Mouse (Mus musculus) hindbrain, embryonic 16.5 days (tissue): ENCODE data around the gene Gins1. TPM values are rescaled to one million over a fixed set of nuclear protein-coding genes. Genes with fewer than 3 reads are reported as not detected.
A peak's percentile ranks its signal among the peaks of the same experiment; 100 is the strongest.

Source experiments
- ATAC-seq: fragments of 200-750 bp; cut with Nextera tagmentation; 2 replicates; pipeline ENCODE4 v1.8.0; 2017; ENCODE audit warnings: moderate TSS enrichment, moderate library complexity
- H3K27ac ChIP-seq: fragments of 300-500 bp; sonication (generic); 2 replicates; pipeline ENCODE4 v1.5.1; 2014; ENCODE audit warnings: low read depth, mild to moderate bottlenecking, control low read depth, low read length, moderate library complexity
- H3K27me3 ChIP-seq: fragments of 300-500 bp; sonication (generic); replicated peaks from 2 replicates; pipeline ENCODE4 v1.6.1; 2014; ENCODE audit warnings: low read length; ENCODE audit not compliant: control insufficient read depth, insufficient read depth
- H3K36me3 ChIP-seq: fragments of 300-500 bp; sonication (generic); 2 replicates; pipeline ENCODE4 v1.6.1; 2014; ENCODE audit warnings: mild to moderate bottlenecking, low read length, moderate library complexity, mixed read lengths; ENCODE audit not compliant: control insufficient read depth, insufficient read depth
- H3K4me1 ChIP-seq: fragments of 300-500 bp; sonication (generic); 2 replicates; pipeline ENCODE4 v1.6.1; 2014; ENCODE audit warnings: low read depth, low read length; ENCODE audit not compliant: control insufficient read depth, insufficient read depth
- H3K4me2 ChIP-seq: fragments of 300-500 bp; sonication (generic); 2 replicates; pipeline ENCODE4 v1.6.1; 2014; ENCODE audit warnings: mild to moderate bottlenecking, low read length, control low read depth, moderate library complexity
- H3K4me3 ChIP-seq: fragments of 300-500 bp; sonication (generic); 2 replicates; pipeline ENCODE4 v1.5.1; 2014; ENCODE audit warnings: mild to moderate bottlenecking, low read length, control low read depth, moderate library complexity
- H3K9ac ChIP-seq: fragments of 300-500 bp; sonication (generic); 2 replicates; pipeline ENCODE4 v1.6.1; 2014; ENCODE audit warnings: low read depth, mild to moderate bottlenecking, control low read depth, low read length, moderate library complexity
- H3K9me3 ChIP-seq: fragments of 300-500 bp; sonication (generic); 2 replicates; pipeline ENCODE4 v1.6.1; 2014; ENCODE audit warnings: mild to moderate bottlenecking, low read length, moderate library complexity; ENCODE audit not compliant: control insufficient read depth
- WGBS: fragments of 180-500 bp; shearing (Covaris S2); extraction: QIAGEN DNeasy Blood & Tissue Kit; methylation state at CpG from one replicate; pipeline ENCODE4 v1.1.7; 2014; 5-methylcytosine and 5-hydroxymethylcytosine counted together
- polyA plus RNA-seq: library from polyadenylated mRNA; unstranded; fragments of >200 nt; fragmentation: Nextera tagmentation; extraction: Ambion mirVana; gene quantifications from 2 replicates; pipeline ENCODE4 v1.2.1, GENCODE M21; 2015

Gins1 gene
- polyA plus RNA-seq, 1 experiment from 2014 or later = 14.1 TPM

DNA sequence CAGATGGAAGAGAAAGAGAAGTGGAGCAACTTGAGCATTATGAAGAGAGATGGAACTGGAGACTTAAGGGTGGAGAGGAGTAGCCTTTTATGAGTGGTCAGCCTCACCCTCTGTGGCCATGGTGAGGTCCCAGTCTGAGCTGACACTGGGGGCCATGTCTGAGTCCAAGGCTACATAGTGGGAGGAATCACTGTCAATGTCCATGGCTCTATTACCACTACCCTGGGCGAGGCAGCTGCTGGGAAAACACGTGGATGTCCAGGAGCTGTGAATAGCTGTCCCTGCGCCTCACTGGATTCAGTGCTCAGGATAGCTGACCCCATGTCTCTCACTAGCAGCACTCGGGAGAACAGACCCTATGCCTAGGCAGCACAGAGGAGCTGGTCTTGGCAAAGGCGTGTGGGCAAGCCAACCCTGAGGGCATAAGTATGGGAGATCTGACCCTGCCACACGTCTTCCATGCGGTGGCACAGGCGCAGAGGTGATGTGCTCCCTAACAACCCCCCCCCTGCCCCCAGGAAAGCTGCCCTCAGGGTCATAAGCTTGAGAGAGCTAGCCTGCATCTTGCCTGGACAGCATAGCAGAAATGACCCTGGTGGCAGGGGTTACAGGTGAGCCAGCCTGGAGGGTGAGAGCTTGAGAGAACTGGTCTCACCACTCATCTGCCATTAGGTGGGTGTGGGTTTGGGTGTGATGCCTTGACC lies 21.0 kb upstream of the Gins1 start:
- 92% methylated on average over 8 of the region's 8 CpGs for WGBS
- Histone ChIP-seq H3K9me3 (no peaks in the 10 kb centered on the region), H3K27ac (no peak overlapping the region), H3K4me3 (no peak overlapping the region), H3K4me2 (no peak overlapping the region), H3K9ac (no peak overlapping the region), H3K4me1 (no peaks in the 10 kb centered on the region), H3K36me3 (no peaks in the 10 kb centered on the region), H3K27me3 (no peaks in the 10 kb centered on the region)
- peak; percentile 56 for ATAC-seq

DNA sequence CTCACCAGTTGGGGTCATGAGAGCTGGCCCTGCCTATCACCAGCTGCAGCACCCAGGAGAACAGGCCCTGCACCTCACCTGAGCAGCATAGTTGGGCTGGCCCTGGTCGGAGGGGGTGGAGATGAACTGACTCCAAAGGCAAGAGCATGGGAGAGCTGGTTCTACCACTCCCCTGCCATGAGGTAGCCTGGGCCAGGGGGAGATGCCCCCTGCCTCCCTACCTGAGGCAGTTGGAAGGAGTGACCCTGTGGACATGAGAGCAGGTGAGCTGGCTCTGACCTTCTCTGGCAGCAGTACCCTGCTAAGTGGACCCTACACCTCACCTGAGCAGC lies 20.5 kb upstream of the Gins1 start:
- Histone ChIP-seq H3K4me1 (no peaks in the 10 kb centered on the region), H3K4me3 (no peak overlapping the region), H3K9me3 (no peaks in the 10 kb centered on the region), H3K27me3 (no peaks in the 10 kb centered on the region), H3K36me3 (no peaks in the 10 kb centered on the region), H3K27ac (no peak overlapping the region), H3K9ac (no peak overlapping the region), H3K4me2 (no peak overlapping the region)
- ATAC-seq = 0 out of 2 replicates have a peak, but pooled peaks have one; percentile 27
- WGBS = 100% methylated on average over 1 of the region's 1 CpGs

DNA sequence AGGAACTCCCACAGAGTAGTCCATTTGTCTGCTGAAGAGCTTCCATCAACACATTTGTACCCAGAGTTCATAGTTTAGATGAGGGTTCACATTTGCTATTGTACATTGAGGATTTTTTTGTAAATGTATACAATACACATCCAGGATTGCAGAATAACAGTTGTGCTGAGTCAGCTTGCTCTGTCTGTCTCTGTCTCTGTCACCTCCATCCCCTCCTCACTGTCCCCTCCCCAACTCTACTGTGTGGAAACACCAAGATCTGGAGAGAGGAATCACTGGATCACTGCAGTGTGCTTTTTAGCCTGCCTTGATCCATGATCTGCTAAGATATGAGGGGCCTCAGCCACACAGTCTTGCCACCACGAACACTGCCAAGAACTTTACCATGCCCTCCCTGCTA lies 19.4 kb upstream of the Gins1 start:
- ATAC-seq = no peak
- Histone ChIP-seq H3K4me1 (no peaks in the 10 kb centered on the region), H3K36me3 (no peaks in the 10 kb centered on the region), H3K4me3 (no peak overlapping the region), H3K4me2 (no peak overlapping the region), H3K9me3 (no peaks in the 10 kb centered on the region), H3K9ac (no peak overlapping the region), H3K27me3 (no peaks in the 10 kb centered on the region), H3K27ac (no peak overlapping the region)
- 92% methylated on average over 1 of the region's 1 CpGs for WGBS

DNA sequence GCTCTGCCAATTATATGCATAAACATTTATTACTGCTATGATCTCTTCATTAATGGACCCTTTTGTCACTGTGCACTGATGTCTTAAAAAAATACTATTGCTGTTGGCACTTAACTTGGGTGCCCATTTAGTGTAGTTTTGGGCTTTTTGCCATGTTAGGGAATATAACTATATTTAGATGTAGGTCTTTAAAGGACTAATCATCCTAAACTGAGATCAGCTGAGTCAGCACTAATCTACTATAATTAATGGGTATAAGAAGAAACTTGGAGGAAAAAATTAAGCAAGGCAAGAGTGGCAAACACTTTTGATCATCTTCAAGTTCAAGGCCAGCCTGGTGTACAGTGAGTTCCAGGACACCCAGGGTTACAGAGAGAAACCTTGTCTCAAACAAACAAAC lies 18.9 kb upstream of the Gins1 start:
- H3K4me1 ChIP-seq = no peaks in the 10 kb centered on the region
- H3K9me3 ChIP-seq = no peaks in the 10 kb centered on the region
- no peaks in the 10 kb centered on the region for H3K27me3 ChIP-seq
- no peak overlapping the region for H3K27ac ChIP-seq
- no peak for ATAC-seq
- no peaks in the 10 kb centered on the region for H3K36me3 ChIP-seq
- H3K4me2 ChIP-seq = no peak overlapping the region
- H3K4me3 ChIP-seq = no peak overlapping the region
- H3K9ac ChIP-seq = no peak overlapping the region

DNA sequence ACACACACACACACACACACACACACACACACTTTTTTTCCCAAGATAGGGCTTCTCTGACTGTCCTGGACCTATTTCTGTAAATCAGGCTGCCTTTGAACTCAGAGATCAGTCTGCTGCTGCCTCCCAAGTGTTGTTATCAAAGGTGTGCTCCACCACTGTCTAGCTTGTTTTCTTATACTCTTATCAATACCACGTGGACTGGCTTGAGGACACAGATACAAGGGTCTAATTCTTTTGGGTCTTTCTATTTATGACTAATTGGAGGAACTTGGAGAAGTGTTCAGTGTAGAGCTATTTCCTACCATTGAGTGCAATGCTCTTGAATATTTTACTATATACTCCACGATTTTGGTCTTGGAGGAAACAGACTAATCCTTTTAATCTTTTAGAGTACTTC lies 17.8 kb upstream of the Gins1 start:
- Histone ChIP-seq H3K36me3 (no peaks in the 10 kb centered on the region), H3K4me3 (no peak overlapping the region), H3K4me2 (no peak overlapping the region), H3K4me1 (no peaks in the 10 kb centered on the region), H3K27ac (no peak overlapping the region), H3K9me3 (no peaks in the 10 kb centered on the region), H3K27me3 (no peaks in the 10 kb centered on the region), H3K9ac (no peak overlapping the region)
- no peak for ATAC-seq
- 91% methylated on average over 2 of the region's 2 CpGs for WGBS

DNA sequence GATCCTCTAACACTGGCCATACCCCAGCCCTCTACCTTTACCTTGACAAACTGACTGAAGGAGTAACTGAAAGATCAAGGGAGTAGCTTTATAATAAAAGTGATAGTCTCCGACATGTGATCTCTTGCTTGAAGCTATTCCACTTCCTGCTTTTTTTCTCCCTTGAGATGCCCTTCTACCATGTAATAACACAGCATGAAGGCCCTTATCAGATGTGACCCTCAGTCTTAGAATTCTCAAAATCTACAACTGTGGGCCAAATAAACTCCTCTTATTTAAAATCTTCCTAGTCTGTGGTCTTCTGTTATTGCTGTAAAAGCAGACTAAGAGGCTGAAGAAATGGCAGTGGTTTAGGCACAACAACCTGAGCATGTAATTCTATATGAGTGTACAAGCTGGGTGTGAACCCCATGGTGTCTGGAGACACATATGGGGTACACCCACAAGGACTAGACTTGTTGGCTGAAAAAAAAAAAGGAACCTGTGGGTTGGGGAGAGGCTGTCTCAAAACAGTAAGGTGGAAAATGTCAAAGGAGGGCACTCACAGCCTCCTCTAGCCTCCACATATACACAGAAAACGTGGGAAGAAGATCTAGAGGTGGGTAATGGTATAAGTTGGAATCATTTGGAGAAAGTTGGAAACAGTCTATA lies 10.5 kb upstream of the Gins1 start:
- Histone ChIP-seq H3K36me3 (no peaks in the 10 kb centered on the region), H3K4me3 (no peak overlapping the region), H3K4me1 (no peaks in the 10 kb centered on the region), H3K9ac (no peak overlapping the region), H3K27ac (no peak overlapping the region), H3K9me3 (no peaks in the 10 kb centered on the region), H3K4me2 (no peak overlapping the region), H3K27me3 (no peaks in the 10 kb centered on the region)
- WGBS = 88% methylated on average over 2 of the region's 2 CpGs
- ATAC-seq = no peak

DNA sequence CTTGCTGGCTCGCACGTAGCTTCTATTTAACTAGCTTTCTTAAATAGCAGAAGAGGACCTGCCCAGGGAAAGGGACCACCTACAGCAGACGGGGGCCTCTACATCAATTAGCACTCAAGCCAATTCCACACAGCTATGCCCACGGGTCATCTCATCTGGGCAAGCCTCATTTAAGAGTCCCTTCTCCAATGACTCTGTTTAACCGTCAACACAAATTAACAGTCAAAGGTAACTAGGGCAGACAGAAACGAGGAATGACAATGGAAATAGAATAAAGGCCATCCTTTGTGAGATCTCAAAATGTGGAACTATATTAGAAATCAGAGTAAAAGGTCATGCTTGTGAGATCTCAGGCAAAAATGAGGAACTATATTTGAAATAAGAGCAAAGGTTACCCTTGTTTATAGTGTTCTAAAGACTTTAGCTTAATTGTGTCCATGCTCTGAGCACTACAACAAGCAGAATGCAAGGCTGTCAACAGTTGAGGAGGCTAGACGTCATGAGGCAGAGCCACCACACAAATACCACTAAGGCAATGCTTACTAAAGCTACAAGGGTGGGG lies 9.4 kb upstream of the Gins1 start:
- WGBS = 85% methylated on average over 7 of the region's 7 CpGs
- Histone ChIP-seq H3K36me3 (no peaks in the 10 kb centered on the region), H3K4me1 (no peaks in the 10 kb centered on the region), H3K4me2 (no peak overlapping the region), H3K9ac (no peak overlapping the region), H3K9me3 (no peaks in the 10 kb centered on the region), H3K4me3 (no peak overlapping the region), H3K27ac (no peak overlapping the region), H3K27me3 (no peaks in the 10 kb centered on the region)
- no peak for ATAC-seq

DNA sequence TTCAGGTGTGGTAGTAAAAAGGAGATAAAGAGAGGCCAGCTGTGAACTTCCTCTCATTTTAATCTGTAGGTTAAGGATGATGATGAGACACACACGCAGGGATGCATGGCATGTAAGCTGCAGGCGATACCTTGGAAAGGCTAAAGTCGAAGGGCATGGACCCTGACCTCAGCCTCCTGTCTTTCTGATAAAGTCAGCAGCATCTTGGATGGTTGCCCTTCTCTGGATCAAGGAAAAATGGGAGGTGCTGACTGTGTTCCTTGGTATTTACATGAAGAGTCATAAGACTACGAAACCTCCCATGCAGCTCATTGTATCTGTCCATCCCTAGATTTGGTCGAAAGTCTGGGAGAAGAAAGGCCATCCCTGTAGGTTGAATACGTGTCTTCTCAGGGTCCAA lies 4.9 kb upstream of the Gins1 start:
- Histone ChIP-seq H3K9me3 (no peaks in the 10 kb centered on the region), H3K4me1 (peaks cover 15% of the 10 kb centered on the region), H3K4me3 (no peak overlapping the region), H3K27ac (no peak overlapping the region), H3K4me2 (no peak overlapping the region), H3K9ac (no peak overlapping the region), H3K36me3 (no peaks in the 10 kb centered on the region), H3K27me3 (no peaks in the 10 kb centered on the region)
- 95% methylated on average over 6 of the region's 6 CpGs for WGBS
- no peak for ATAC-seq

DNA sequence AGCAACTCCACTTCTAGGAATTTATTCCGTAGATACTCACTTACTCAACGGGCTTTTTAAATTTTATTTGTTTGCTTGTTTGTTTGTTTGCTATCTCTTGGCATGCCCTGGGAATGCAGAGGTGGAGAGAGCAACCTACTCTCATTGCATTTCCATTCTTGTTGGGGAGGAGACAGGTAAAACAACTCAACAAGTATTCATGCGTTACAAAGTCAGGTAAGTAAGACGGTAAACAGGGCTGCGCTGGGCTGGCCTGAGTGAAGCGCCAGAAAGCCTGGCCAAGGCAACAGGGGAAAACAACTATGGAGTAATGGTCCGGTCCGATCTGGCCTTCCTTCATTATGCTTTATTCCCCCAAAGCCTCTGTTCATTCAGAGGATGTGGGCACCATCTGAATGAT lies 2.9 kb upstream of the Gins1 start:
- H3K4me2 ChIP-seq = peak overlapping the region; percentile 44
- no peak overlapping the region for H3K27ac ChIP-seq
- no peak overlapping the region for H3K9ac ChIP-seq
- H3K9me3 ChIP-seq = no peaks in the 10 kb centered on the region
- H3K4me1 ChIP-seq = peaks cover 15% of the 10 kb centered on the region
- 87% methylated on average over 8 of the region's 8 CpGs for WGBS
- H3K36me3 ChIP-seq = no peaks in the 10 kb centered on the region
- ATAC-seq = no peak
- H3K27me3 ChIP-seq = no peaks in the 10 kb centered on the region
- H3K4me3 ChIP-seq = peak overlapping the region; percentile 6; the same call in 1 of the 2 replicates
